Mouse (Mus musculus): ENCODE measurements around the gene Pcyox1. TPM values are rescaled to one million over a fixed set of nuclear protein-coding genes. Genes with fewer than 3 reads are reported as not detected.
"Not testable (repeated sequence)": the region's sequence is repeated elsewhere in the genome, so short reads cannot be mapped to it uniquely, and the experiment has no call there.

The Pcyox1 gene
- total RNA-seq, 2 experiments from 2014 or later = 114 to 221 TPM

GRCm38 (mm10) chr6:86366853-86367249, 30.1 kb downstream of the Pcyox1 start:
- no peak for DNase-seq (ENCODE audit: low spot score in 2 of 2)

- peak; percentile 63 to 76 for DNase-seq (ENCODE audit: low spot score in 2 of 2)
Measured at GRCm38 (mm10) chr6:86366125-86366852, 30.7 kb downstream of the Pcyox1 start.

DNA sequence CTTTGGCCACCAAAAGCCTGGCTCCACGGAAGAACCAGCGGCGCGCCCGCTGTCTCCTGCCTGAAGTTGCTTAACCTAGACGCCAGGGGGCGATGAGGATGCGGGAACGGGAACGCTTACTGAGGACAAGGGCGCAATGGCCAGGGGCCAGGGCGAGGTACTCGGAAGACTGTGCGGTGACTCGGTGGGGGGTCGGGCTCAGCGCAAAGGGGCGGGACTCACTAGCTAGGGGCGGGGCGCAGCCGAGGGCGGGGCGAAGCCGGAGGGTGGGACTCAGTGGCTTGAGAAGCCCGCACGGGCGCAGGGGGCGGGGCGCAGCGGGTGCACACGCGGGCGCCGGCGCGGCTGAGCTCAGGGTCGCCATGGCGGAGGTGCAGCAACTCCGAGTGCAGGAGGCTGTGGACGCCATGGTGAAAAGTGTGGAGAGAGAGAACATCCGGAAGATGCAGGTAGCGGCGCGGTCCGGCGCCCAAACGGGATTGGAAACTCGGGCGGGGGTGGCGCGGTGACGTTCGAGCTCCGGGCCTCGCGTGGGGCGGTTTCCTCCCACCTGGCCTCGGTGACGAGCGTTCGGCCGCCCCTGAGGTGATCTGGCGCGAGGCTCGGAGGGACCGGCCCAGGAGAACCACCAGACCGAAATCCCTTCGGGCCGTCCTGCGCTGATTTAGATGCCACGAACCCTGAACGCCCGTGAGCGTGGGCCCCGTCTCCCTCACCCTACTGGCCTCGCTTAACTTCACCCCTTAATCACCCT, 31.4 kb downstream of the Pcyox1 start, which contains the start of gene Fam136a:
Gene Fam136a (plus strand): TSS at position 276 of the 754 bp plus-strand sequence.
- peak; percentile 95 to 96 for DNase-seq (ENCODE audit: low spot score in 2 of 2)

- peak; percentile 68 to 72 for DNase-seq (ENCODE audit: low spot score in 2 of 2)
Measured at GRCm38 (mm10) chr6:86364442-86365141, 32.4 kb downstream of the Pcyox1 start.

DNA sequence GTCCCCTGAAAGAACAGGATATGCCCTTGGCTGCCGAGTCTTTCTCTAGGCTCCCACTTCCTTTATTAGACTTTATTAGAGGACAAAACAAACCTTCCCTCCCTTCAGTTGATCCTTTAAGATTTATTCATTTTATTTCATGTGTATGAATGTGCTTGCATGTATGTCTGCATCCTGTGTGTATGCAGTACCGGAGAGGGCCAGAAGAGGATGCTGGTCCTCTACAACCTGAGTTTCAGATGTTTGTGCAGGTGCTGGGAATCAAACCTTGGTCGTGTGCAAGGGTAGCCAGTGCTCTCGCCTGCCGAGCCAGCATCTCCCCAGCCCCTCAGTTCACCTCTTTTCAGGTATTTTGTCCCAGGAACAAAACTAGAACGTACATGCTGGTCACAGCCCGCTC, 35.6 kb downstream of the Pcyox1 start:
- DNase-seq (ENCODE audit: low spot score in 2 of 2) = no peak

DNA sequence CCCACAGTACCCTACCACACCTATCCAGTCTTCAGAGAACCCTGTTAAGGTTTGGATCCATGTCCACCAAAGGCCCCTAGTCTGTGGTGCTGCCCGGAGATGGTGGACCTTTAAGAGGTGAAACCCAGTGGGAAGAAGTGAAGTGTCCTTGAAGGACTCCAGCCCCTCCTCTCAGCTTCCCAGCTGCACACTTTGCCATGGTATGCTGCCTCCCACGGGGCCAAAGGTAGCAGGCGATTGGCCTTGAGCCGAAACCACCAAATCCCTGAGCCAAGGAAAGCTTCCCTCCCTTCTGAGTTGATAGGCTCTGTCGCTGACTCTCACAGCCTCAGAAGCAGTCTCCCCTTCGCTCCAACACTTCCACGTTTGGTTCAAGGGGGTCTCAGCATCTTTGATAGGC, 36.3 kb downstream of the Pcyox1 start:
- DNase-seq (ENCODE audit: low spot score in 2 of 2) = no peak

- no peak for DNase-seq (ENCODE audit: low spot score in 2 of 2)
Measured at GRCm38 (mm10) chr6:86356956-86357355, 40.0 kb downstream of the Pcyox1 start.

- no peak for DNase-seq (ENCODE audit: low spot score in 2 of 2)
Measured at GRCm38 (mm10) chr6:86354948-86355347, 42.0 kb downstream of the Pcyox1 start.

DNA sequence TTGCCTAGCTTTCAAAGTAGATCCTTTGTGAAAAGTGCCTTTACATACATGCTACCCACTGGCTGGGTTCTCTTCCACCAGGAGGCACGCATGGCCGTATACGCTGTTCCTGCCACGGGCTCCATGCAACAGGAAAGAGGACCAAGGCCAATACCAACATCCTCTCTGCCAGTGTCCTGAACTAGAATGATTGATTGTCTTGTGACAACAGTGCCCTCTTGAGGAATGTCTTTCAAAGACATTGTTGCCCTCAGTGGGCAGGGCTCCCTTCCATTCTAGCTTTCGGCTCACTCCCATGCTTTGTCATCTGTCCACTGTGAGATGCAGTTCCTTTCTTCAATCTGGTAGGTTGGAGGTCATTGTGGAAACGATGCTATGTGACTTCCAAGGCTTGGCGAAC, 47.7 kb downstream of the Pcyox1 start:
- DNase-seq (ENCODE audit: low spot score in 2 of 2) = no peak

GRCm38 (mm10) chr6:86346063-86346462, 50.9 kb downstream of the Pcyox1 start:
- DNase-seq (ENCODE audit: low spot score in 2 of 2) = no peak

DNA sequence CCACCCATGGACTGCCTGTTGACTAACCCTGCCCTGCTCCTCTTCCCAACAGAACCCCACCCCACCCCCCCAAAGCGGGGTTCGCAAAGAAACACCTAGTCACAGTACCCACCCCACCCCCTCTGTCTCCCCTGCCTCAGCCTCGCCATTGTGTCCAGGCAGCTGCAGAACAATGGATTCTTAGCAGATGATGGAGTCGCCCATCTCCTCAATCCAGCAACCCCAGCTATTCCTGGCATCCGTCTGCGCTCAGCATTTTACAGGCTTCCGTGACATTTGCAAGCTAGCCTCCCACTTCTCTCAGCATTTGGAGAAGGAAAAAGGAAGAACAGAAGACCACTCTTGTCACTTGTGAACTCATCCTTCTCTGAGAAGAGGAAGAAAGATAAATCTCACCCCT, 53.3 kb downstream of the Pcyox1 start:
- DNase-seq (ENCODE audit: low spot score in 2 of 2) = no peak

DNA sequence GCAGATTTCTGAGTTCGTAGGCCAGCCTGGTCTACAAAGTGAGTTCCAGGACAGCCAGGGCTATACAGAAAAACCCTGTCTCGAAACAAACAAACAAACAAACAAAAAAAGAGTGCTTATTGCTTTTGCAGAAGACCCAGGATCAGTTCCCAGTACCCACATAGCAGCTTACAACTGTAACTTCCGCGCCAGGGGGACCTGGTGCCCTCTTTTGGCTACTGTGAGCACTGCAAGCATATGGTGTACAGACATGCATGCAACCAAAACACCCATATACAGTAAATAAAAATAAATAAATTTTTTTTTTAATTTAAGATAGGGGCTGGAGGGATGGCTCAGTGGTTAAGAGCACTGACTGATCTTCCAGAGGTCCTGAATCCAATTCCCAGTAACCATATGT, 60.6 kb downstream of the Pcyox1 start:
- DNase-seq (ENCODE audit: low spot score in 2 of 2) = not testable (repeated sequence)

Other genes starting within 250 kb of the Pcyox1 start
- gene Tgfa, start 201.9 kb downstream of the Pcyox1 start, total RNA-seq (2021) = 10 to 100 TPM in 1 of 2 experiments, 1 to 10 TPM in 1; 5.1 to 14.0 TPM
- 10 to 100 TPM; 51.0 to 78.9 TPM for gene Fam136a, start 31.5 kb downstream of the Pcyox1 start, total RNA-seq (2021)
- gene Snrpg, start 25.9 kb downstream of the Pcyox1 start, total RNA-seq (2021) = 100 to 1,000 TPM; 115 to 384 TPM
- gene Tia1, start 7.1 kb upstream of the Pcyox1 start, total RNA-seq (2021) = 10 to 100 TPM; 40.3 to 56.3 TPM
- 1 to 10 TPM in 1 of 2 experiments, not detected in 1; 2.7 TPM for gene Gm44790, start 29.5 kb upstream of the Pcyox1 start, total RNA-seq (2021)
- gene C87436, start 41.2 kb upstream of the Pcyox1 start, total RNA-seq (2021) = 10 to 100 TPM; 18.1 to 18.6 TPM
- gene Pcbp1, start 129.2 kb upstream of the Pcyox1 start, total RNA-seq (2021) = 100 to 1,000 TPM; 331 to 339 TPM
- gene Asprv1, start 231.0 kb upstream of the Pcyox1 start, total RNA-seq (2021) = under 1 TPM in 1 of 2 experiments, not detected in 1; 0.32 TPM